Mouse (Mus musculus) liver, embryonic 14.5 days (tissue): Measurements from ENCODE around the gene Hc. TPM values are rescaled to one million over a fixed set of nuclear protein-coding genes. Genes with fewer than 3 reads are reported as not detected.

ENCODE experiments used
- ATAC-seq: fragments of 200-750 bp; cut with Nextera tagmentation; 2 replicates; pipeline ENCODE4 v1.8.0; 2017; ENCODE audit warnings: moderate number of reproducible peaks, mild to moderate bottlenecking, moderate library complexity; ENCODE audit not compliant: insufficient read depth
- DNase-seq, 3 experiments: peaks; one replicate each; pipeline ENCODE4 v3.0.0-alpha.2; 2012 to 2013; ENCODE audit warnings: low read depth in 3 of 3, low spot score in 3 of 3
- H3K27ac ChIP-seq: fragments of 300-500 bp; sonication (generic); 2 replicates; pipeline ENCODE4 v1.5.1; 2014; ENCODE audit warnings: moderate library complexity, mild to moderate bottlenecking, control low read depth, inconsistent platforms
- H3K27me3 ChIP-seq: fragments of 300-500 bp; sonication (generic); 2 replicates; pipeline ENCODE4 v1.6.1; 2014; ENCODE audit warnings: mild to moderate bottlenecking, low read length, moderate library complexity; ENCODE audit not compliant: control insufficient read depth, insufficient read depth
- H3K36me3 ChIP-seq: fragments of 300-500 bp; sonication (generic); replicated peaks from 2 replicates; pipeline ENCODE4 v1.6.1; 2014; ENCODE audit warnings: low read depth; ENCODE audit not compliant: control insufficient read depth, insufficient read depth
- H3K4me1 ChIP-seq, 2 experiments: fragments of 200-500 bp in 1 of 2; fragments of 300-500 bp in 1 of 2; sonication (generic) in 1 of 2; replicated peaks; 2 replicates each; pipeline ENCODE4 v1.6.1; 2012 to 2014; ENCODE audit warnings: antibody characterized with exemption in 1 of 2, inconsistent platforms in 1 of 2, low read length in 1 of 2; ENCODE audit not compliant: control insufficient read depth in 2 of 2, insufficient read depth in 2 of 2
- H3K4me2 ChIP-seq: fragments of 300-500 bp; sonication (generic); 2 replicates; pipeline ENCODE4 v1.6.1; 2014; ENCODE audit warnings: low read depth, mild to moderate bottlenecking, control low read depth, moderate library complexity
- H3K4me3 ChIP-seq, 2 experiments: fragments of 200-500 bp in 1 of 2; fragments of 300-500 bp in 1 of 2; sonication (generic) in 1 of 2; 2 replicates each; pipeline ENCODE4 v1.5.1; 2012 to 2014; ENCODE audit warnings: low read depth in 2 of 2, low read length in 2 of 2, mild to moderate bottlenecking in 2 of 2, control low read depth in 1 of 2, inconsistent platforms in 1 of 2, moderate library complexity in 1 of 2; ENCODE audit not compliant: insufficient read depth in 1 of 2
- H3K9ac ChIP-seq: fragments of 300-500 bp; sonication (generic); replicated peaks from 2 replicates; pipeline ENCODE4 v1.6.1; 2014; ENCODE audit warnings: mild to moderate bottlenecking, control low read depth, moderate library complexity
- H3K9me3 ChIP-seq: fragments of 300-500 bp; sonication (generic); 2 replicates; pipeline ENCODE4 v1.6.1; 2016; ENCODE audit warnings: low read length, mixed read lengths; ENCODE audit not compliant: control insufficient read depth
- CTCF ChIP-seq: IDR thresholded peaks from 2 replicates; pipeline ENCODE4 v1.5.1; 2016; ENCODE audit warnings: antibody characterized with exemption, low read depth, control low read depth
- EP300 ChIP-seq: IDR thresholded peaks from 2 replicates; pipeline ENCODE4 v1.6.1; 2016; ENCODE audit warnings: antibody characterized with exemption, low read depth
- WGBS: fragments of 180-500 bp; shearing (Covaris S2); extraction: QIAGEN DNeasy Blood & Tissue Kit; methylation state at CpG from one replicate; pipeline ENCODE4 v1.1.7; 2014; ENCODE audit not compliant: insufficient replicate concordance; 5-methylcytosine and 5-hydroxymethylcytosine counted together
- polyA plus RNA-seq, 2 experiments: library from polyadenylated mRNA; depleted of rRNA in 1 of 2; stranded (reverse) in 1 of 2; unstranded in 1 of 2; fragments of >200 nt; fragmentation: Nextera tagmentation in 1 of 2; extraction: Ambion mirVana in 1 of 2; gene quantifications; 2 replicates each; pipeline versions ENCODE4 v1.2.1 to v1.2.3; 2012 to 2014

Gene Hc
- polyA plus RNA-seq, 2 experiments: 37.4 to 56.3 TPM

DNA sequence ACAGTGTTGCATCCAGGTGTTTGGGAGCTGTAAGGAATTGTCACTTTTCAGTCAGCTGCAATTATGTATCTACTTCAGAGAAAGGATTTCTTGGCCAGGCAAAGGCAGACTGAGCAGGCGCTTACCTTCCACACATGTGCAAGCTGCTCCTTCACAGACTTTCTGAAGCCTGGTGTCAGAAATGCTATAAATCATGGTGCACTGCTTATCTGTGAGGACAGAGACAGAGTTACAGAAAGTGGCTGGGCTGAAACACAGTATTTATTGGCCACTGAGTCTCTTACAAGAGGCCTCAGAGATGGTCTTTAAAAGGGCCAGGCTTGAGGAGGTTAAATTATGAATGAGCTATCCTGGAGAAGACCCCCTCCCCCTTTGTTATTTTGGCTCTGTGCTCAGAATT, 71.5 kb downstream of the Hc start:
- DNase-seq: no peak
- Histone ChIP-seq H3K4me1 (no peaks in the 10 kb centered on the region), H3K27me3 (no peaks in the 10 kb centered on the region), H3K4me2 (no peak overlapping the region), H3K27ac (no peak overlapping the region), H3K36me3 (no peaks in the 10 kb centered on the region), H3K9ac (no peak overlapping the region), H3K4me3 (no peak overlapping the region), H3K9me3 (no peaks in the 10 kb centered on the region)
- TF ChIP-seq CTCF (no peak), EP300 (no peak)
- ATAC-seq: no peak
- WGBS: 47% methylated on average over 1 of the region's 1 CpGs

DNA sequence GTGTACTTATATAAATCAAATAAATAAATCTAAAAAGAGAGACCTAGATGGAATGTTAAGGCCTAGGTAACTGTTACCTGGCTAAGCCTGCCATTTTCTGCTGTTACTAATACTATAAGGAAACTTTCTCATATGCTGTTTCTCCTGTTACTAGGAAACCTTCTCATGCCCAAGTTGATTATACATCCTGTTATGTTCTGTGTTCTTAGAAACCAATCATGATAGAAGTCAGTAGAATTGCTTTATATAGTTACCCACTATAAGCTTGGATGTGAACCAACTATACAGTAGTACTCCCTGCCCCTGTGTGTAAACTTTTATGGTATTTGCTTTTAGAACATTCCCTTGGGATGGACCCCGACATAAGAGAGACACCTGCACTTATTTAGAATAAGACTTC, 73.6 kb downstream of the Hc start:
- no peak overlapping the region for H3K27ac ChIP-seq
- no peak for DNase-seq
- H3K4me2 ChIP-seq: no peak overlapping the region
- H3K4me1 ChIP-seq: peaks cover 0 to 2% of the 10 kb centered on the region in 2 experiments; a peak in 1 of 4 replicates
- no peak overlapping the region for H3K9ac ChIP-seq
- WGBS: 58% methylated on average over 1 of the region's 1 CpGs
- no peaks in the 10 kb centered on the region for H3K36me3 ChIP-seq
- TF ChIP-seq EP300 (no peak), CTCF (no peak)
- no peaks in the 10 kb centered on the region for H3K27me3 ChIP-seq
- ATAC-seq: no peak
- no peaks in the 10 kb centered on the region for H3K9me3 ChIP-seq
- no peak overlapping the region for H3K4me3 ChIP-seq

DNA sequence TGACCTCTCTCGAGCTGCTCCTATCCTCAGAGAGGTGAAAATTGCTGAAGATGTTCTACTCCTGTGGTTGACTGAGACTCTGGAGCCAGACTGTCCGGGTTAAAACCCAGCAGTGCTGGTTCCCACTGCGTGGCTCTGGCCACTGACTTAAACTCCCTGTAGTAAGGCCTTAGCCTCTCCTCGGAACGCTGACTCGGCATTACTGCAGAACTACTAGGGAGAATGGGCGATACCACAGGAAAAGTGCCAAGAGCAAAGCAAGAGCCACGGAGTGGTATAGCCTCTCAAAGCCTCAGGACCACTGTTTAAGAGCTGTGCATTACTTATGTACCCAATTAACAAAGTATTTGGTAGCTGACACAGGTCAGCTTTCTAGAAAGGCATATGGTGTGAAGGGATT, 76.4 kb downstream of the Hc start:
- no peaks in the 10 kb centered on the region for H3K9me3 ChIP-seq
- TF ChIP-seq CTCF (no peak), EP300 (no peak)
- WGBS: 64% methylated on average over 8 of the region's 8 CpGs
- H3K4me2 ChIP-seq: no peak overlapping the region
- no peaks in the 10 kb centered on the region for H3K27me3 ChIP-seq
- H3K4me1 ChIP-seq: peaks cover 0 to 5% of the 10 kb centered on the region in 2 experiments; a peak in 2 of 4 replicates
- DNase-seq (no peak), ATAC-seq (no peak)
- no peak overlapping the region for H3K4me3 ChIP-seq
- no peak overlapping the region for H3K27ac ChIP-seq
- no peak overlapping the region for H3K9ac ChIP-seq
- H3K36me3 ChIP-seq: no peaks in the 10 kb centered on the region

DNA sequence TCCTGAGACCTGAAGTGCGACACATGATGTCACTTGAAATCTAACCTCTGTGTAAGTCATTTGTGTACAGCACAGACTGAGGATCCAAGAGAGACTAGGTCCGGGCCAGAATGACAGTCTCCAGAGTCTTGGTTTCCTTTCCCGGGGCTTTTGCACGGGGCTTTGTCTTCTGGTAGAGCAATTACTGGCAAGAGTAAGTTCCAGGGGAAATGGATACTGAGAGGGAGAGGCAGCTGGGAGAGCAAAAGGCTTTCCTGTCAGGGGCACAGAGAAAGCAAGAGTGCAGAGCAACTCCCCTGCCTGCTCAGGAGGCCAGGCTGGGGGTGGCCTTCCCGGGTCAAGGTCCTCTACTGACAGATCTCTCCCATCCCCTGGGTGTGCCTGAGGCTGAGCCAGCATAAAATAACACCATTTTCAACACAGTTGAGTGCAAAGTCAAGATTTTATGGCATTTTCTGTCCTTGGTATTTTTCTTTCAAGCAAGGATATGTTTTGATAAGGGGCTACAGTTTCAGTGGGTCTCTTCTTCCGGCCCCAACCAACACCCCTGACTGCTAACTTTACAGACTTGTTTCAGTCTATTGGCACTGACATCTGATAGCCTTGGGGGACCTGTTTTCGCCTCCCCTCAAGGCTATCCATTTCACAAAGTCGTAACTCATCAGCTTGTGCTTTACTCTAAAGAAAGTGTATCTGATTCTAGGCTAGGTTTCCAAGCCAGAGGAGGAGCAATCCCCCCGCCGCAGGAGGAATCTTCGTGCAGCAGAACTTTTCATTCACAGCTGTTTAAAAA, 78.1 kb downstream of the Hc start:
- DNase-seq: no peak
- ATAC-seq: no peak
- TF ChIP-seq CTCF (no peak), EP300 (no peak)
- H3K27ac ChIP-seq: no peak overlapping the region
- H3K4me1 ChIP-seq: peaks cover 0 to 13% of the 10 kb centered on the region in 2 experiments; a peak in 2 of 4 replicates
- 49% methylated on average over 11 of the region's 11 CpGs for WGBS
- H3K9me3 ChIP-seq: no peaks in the 10 kb centered on the region
- H3K36me3 ChIP-seq: no peaks in the 10 kb centered on the region
- H3K27me3 ChIP-seq: no peaks in the 10 kb centered on the region
- no peak overlapping the region for H3K4me2 ChIP-seq
- H3K4me3 ChIP-seq: no peak overlapping the region
- no peak overlapping the region for H3K9ac ChIP-seq

DNA sequence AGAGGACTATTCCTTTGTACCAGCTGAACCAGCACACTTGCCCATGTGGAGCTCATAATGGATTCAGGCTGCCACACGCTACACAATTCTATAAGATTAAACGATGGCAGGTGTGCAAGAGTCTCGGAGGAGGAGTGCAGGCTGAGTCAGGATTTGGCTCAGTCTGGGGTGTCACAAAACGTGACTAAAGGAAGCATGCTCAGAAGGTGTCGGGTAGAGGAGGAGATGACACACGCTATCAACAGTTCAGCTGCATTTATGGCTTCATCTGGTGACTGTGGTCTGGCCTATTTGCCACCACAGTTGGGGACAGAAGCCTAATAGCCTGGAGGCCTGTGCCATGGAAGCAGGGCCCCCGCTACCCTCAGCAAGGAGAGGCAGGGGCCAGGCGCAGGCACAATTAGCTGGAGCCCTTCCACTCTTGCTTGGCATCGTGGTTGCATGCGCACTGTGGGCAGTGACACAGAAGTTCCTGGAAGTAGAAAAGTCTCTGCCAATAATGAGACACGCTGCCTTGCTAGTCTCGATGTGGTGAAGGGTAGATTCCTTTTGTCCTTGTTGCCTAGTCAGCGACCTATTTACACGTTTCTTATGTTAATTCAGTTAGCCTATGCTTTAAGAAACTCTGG, 79.0 kb downstream of the Hc start:
- Histone ChIP-seq H3K36me3 (no peaks in the 10 kb centered on the region), H3K4me3 (no peak overlapping the region), H3K27me3 (no peaks in the 10 kb centered on the region), H3K4me2 (no peak overlapping the region), H3K9me3 (no peaks in the 10 kb centered on the region), H3K4me1 (peaks cover 0 to 16% of the 10 kb centered on the region in 2 experiments; a peak in 2 of 4 replicates), H3K9ac (no peak overlapping the region), H3K27ac (no peak overlapping the region)
- no peak for ATAC-seq
- WGBS: 59% methylated on average over 14 of the region's 14 CpGs
- TF ChIP-seq EP300: no peak
- no peak for TF ChIP-seq CTCF
- no peak for DNase-seq
